Mouse (Mus musculus) liver, postnatal 0 days (tissue): ENCODE measurements at regions not wholly inside any gene's neighbourhood (a gene's known extent, or its start where the extent isn't known, plus 50 kb on each side); places are given as distances from the start of the nearest gene placed in this dataset.

Experiments
- ATAC-seq: fragments of 200-750 bp; cut with Nextera tagmentation; 2 replicates; pipeline ENCODE4 v1.8.0; 2017; ENCODE audit warnings: mild to moderate bottlenecking, moderate library complexity
- DNase-seq: peaks from one replicate; pipeline ENCODE4 v3.0.0-alpha.2; 2016
- H3K27ac ChIP-seq: fragments of 300-500 bp; sonication (generic); 2 replicates; pipeline ENCODE4 v1.5.1; 2014; ENCODE audit warnings: antibody characterized with exemption, moderate library complexity, mild to moderate bottlenecking, low read depth
- H3K27me3 ChIP-seq: fragments of 300-500 bp; sonication (generic); 2 replicates; pipeline ENCODE4 v1.6.1; 2014; ENCODE audit warnings: low read length, control low read depth, mixed read lengths; ENCODE audit not compliant: insufficient read depth
- H3K36me3 ChIP-seq: fragments of 300-500 bp; sonication (generic); replicated peaks from 2 replicates; pipeline ENCODE4 v1.6.1; 2014; ENCODE audit warnings: mild to moderate bottlenecking, control low read depth, low read length, moderate library complexity, mixed read lengths; ENCODE audit not compliant: insufficient read depth
- H3K4me1 ChIP-seq: fragments of 300-500 bp; sonication (generic); 2 replicates; pipeline ENCODE4 v1.6.1; 2014; ENCODE audit warnings: antibody characterized with exemption, mild to moderate bottlenecking, control low read depth; ENCODE audit not compliant: insufficient read depth
- H3K4me2 ChIP-seq: fragments of 300-500 bp; sonication (generic); 2 replicates; pipeline ENCODE4 v1.6.1; 2014; ENCODE audit warnings: low read depth, mild to moderate bottlenecking, low read length, moderate library complexity, mixed read lengths
- H3K4me3 ChIP-seq: fragments of 300-500 bp; sonication (generic); 2 replicates; pipeline ENCODE4 v1.5.1; 2014; ENCODE audit warnings: low read depth, low read length
- H3K9ac ChIP-seq: fragments of 300-500 bp; sonication (generic); replicated peaks from 2 replicates; pipeline ENCODE4 v1.6.1; 2014; ENCODE audit warnings: mild to moderate bottlenecking, moderate library complexity
- H3K9me3 ChIP-seq: fragments of 300-500 bp; sonication (generic); 2 replicates; pipeline ENCODE4 v1.6.1; 2016; ENCODE audit warnings: mild to moderate bottlenecking, control low read depth, low read length, mixed read lengths
- CTCF ChIP-seq: sonication (generic); IDR thresholded peaks from 2 replicates; pipeline ENCODE4 v1.5.1; 2016; ENCODE audit warnings: antibody characterized with exemption, low read depth
- EP300 ChIP-seq: IDR thresholded peaks from 2 replicates; pipeline ENCODE4 v1.6.1; 2016; ENCODE audit warnings: antibody characterized with exemption, low read depth, mild to moderate bottlenecking
- WGBS: fragments of 180-500 bp; shearing (Covaris S2); extraction: QIAGEN DNeasy Blood & Tissue Kit; methylation state at CpG from one replicate; pipeline ENCODE4 v1.1.7; 2014; ENCODE audit not compliant: insufficient replicate concordance; 5-methylcytosine and 5-hydroxymethylcytosine counted together

GRCm38 (mm10) chr2:173950164-173950891 is 125.8 kb upstream of the Stx16 start:
- TF ChIP-seq CTCF = no peak
- TF ChIP-seq EP300 = no peak
- H3K36me3 ChIP-seq = no peaks in the 10 kb centered on the region
- no peak overlapping the region for H3K4me3 ChIP-seq
- H3K4me2 ChIP-seq = no peak overlapping the region
- H3K4me1 ChIP-seq = no peaks in the 10 kb centered on the region
- no peaks in the 10 kb centered on the region for H3K9me3 ChIP-seq
- ATAC-seq (no peak), DNase-seq (no peak)
- no peak overlapping the region for H3K27ac ChIP-seq
- no peaks in the 10 kb centered on the region for H3K27me3 ChIP-seq
- 41% methylated on average over 10 of the region's 10 CpGs for WGBS
- no peak overlapping the region for H3K9ac ChIP-seq

DNA sequence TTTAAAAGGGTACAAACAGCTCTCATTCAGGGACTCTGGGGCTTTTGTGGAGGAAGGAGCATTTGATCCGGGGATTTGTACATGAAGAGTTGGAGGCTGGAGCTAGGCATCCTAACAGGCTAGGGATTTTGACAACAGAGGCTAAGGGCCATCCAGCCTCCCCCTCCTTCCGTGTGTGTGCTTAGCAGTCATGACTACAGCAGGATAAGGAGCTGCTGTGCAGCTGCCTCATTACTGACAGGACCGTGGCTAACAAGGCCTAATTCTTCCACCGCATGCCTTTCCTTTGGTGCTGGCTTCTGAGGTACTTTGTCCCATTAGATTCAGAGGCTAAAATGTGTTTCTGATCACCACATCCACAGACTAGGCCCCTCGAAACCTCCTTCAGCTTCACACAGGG is 110.0 kb upstream of the Stx16 start:
- H3K9ac ChIP-seq = no peak overlapping the region
- TF ChIP-seq EP300 = no peak
- TF ChIP-seq CTCF = no peak
- no peak overlapping the region for H3K4me3 ChIP-seq
- DNase-seq (no peak), ATAC-seq (no peak)
- no peak overlapping the region for H3K4me2 ChIP-seq
- H3K27ac ChIP-seq = no peak overlapping the region
- no peaks in the 10 kb centered on the region for H3K27me3 ChIP-seq
- no peaks in the 10 kb centered on the region for H3K4me1 ChIP-seq
- 67% methylated on average over 5 of the region's 5 CpGs for WGBS
- H3K36me3 ChIP-seq = no peaks in the 10 kb centered on the region
- 0 out of 2 replicates have a peak, but pooled peaks cover 3% of the 10 kb centered on the region for H3K9me3 ChIP-seq

DNA sequence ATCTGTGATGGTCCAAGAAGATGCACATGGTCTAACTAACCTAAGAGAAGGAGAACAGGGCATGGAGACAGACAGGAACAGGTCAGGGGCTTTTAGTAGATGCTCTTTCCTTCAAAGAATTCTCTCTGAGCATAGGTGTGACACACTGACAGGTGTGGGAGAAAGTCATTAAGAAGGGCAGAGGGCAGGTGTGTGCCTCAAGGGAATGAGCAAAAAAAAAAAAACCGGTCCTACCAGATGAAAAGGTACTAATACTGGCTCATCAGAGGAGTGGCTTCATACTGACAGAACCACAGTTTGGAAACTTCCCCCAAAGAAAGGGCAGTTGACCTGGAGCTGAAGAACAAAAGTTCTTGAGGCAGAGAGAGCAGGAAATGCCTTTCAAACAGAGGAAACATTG is 105.3 kb upstream of the Stx16 start:
- no peak for DNase-seq
- Histone ChIP-seq H3K4me1 (0 out of 2 replicates have a peak, but pooled peaks cover under 1% of the 10 kb centered on the region), H3K9me3 (0 out of 2 replicates have a peak, but pooled peaks cover 3% of the 10 kb centered on the region), H3K9ac (no peak overlapping the region), H3K4me3 (no peak overlapping the region), H3K4me2 (no peak overlapping the region), H3K36me3 (no peaks in the 10 kb centered on the region), H3K27ac (no peak overlapping the region), H3K27me3 (no peaks in the 10 kb centered on the region)
- 39% methylated on average over 1 of the region's 1 CpGs for WGBS
- TF ChIP-seq CTCF (no peak), EP300 (no peak)
- no peak for ATAC-seq

DNA sequence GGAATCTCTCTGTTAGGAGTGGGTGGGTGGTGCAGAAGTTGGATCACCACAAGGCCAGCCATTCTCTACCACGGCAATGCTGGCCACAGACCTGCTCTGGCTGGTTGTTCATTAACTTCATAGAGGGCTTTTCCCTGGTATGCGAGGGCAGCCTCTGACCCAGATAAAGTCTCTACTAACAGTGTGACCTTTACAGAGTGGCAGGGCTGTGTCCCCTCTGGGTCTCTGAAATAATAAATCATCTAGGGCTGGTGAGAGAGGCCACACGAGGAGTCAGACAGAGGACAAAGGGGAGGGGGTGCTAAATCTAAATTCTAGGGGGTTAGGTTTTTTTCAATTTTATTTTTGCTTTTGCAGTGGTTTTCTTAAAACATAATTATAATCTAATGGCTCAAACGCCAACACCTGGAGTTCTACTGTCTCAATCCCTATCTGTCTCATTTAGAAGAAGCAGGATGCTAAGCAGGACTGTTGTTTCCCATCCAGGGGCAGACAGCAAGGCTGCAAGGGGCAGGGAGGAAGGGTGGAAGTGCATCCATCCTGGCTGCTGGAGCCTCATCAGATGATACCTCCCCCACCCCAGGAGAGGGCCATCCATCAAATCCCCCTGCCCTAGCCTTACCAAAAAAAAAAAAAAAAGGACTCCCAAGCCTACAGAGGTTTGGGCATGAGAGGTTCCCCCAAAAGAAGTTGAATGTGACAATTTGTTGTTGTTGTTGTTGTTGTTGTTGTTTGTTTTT is 99.6 kb upstream of the Stx16 start:
- Histone ChIP-seq H3K4me2 (no peak overlapping the region), H3K27ac (peak overlapping the region; percentile 87), H3K9me3 (no peaks in the 10 kb centered on the region), H3K4me3 (no peak overlapping the region), H3K9ac (no peak overlapping the region), H3K36me3 (no peaks in the 10 kb centered on the region), H3K4me1 (peaks cover 7% of the 10 kb centered on the region; the same call in 1 of the 2 replicates), H3K27me3 (no peaks in the 10 kb centered on the region)
- WGBS = 31% methylated on average over 4 of the region's 4 CpGs
- ATAC-seq (peak; percentile 94), DNase-seq (peak; percentile 41)
- TF ChIP-seq EP300 = no peak
- TF ChIP-seq CTCF = no peak

- Histone ChIP-seq H3K4me2 (peak overlapping the region; percentile 36; the same call in 1 of the 2 replicates), H3K9ac (peak overlapping the region; percentile 48; the same call in 1 of the 2 replicates), H3K27me3 (no peaks in the 10 kb centered on the region), H3K36me3 (no peaks in the 10 kb centered on the region), H3K27ac (peak overlapping the region; percentile 87), H3K9me3 (no peaks in the 10 kb centered on the region), H3K4me1 (peaks cover 7% of the 10 kb centered on the region; the same call in 1 of the 2 replicates), H3K4me3 (no peak overlapping the region)
- peak; percentile 50; the same call in 1 of the 2 replicates for ATAC-seq
- WGBS = 49% methylated on average over 12 of the region's 12 CpGs
- peak; percentile 14 for DNase-seq
- TF ChIP-seq EP300 = no peak
- TF ChIP-seq CTCF = no peak
Observed at GRCm38 (mm10) chr2:173977236-173978053, 98.7 kb upstream of the Stx16 start.
